Mouse (Mus musculus): ENCODE data around the gene Olfr524. TPM values are rescaled to one million over a fixed set of nuclear protein-coding genes. Genes with fewer than 3 reads are reported as not detected.

Olfr524 gene
- polyA plus RNA-seq, 1 experiment, result not detected

- Histone ChIP-seq H3K36me3 (ENCODE audit: control insufficient read depth, insufficient read depth, low read length) (no peaks in the 10 kb centered on the region), H3K27me3 (replicated peaks; ENCODE audit: control insufficient read depth, insufficient read depth, low read length) (no peaks in the 10 kb centered on the region), H3K4me3 (ENCODE audit: insufficient read depth, low read depth, low read length) (no peak overlapping the region), H3K27ac (ENCODE audit: insufficient read depth, low read depth, low read length) (no peak overlapping the region; the same call in 1 of the 2 replicates), H3K4me1 (ENCODE audit: control insufficient read depth, insufficient read depth, low read length) (no peaks in the 10 kb centered on the region; the same call in 1 of the 2 replicates)
- 48% methylated on average over 18 of the region's 18 CpGs for WGBS
- peak; percentile 87 for DNase-seq
- TF ChIP-seq POLR2A (IDR thresholded peaks at IDR 0.05; ENCODE audit: low read depth, low read length), result no peak
- TF ChIP-seq CTCF (conservative IDR thresholded peaks at IDR 0.05; ENCODE audit: insufficient read depth, insufficient read length, low read depth, low read length), result peak; percentile 91
These were observed 18.8 kb downstream of the Olfr524 start for GRCm38 (mm10) chr7:140186646-140187620.

- no peak for TF ChIP-seq POLR2A (IDR thresholded peaks at IDR 0.05; ENCODE audit: low read depth, low read length)
- no peak for TF ChIP-seq CTCF (conservative IDR thresholded peaks at IDR 0.05; ENCODE audit: insufficient read depth, insufficient read length, low read depth, low read length)
- Histone ChIP-seq H3K27ac (ENCODE audit: insufficient read depth, low read depth, low read length) (no peak overlapping the region), H3K4me1 (ENCODE audit: control insufficient read depth, insufficient read depth, low read length) (no peaks in the 10 kb centered on the region; the same call in 1 of the 2 replicates), H3K4me3 (ENCODE audit: insufficient read depth, low read depth, low read length) (no peak overlapping the region), H3K27me3 (replicated peaks; ENCODE audit: control insufficient read depth, insufficient read depth, low read length) (no peaks in the 10 kb centered on the region), H3K36me3 (ENCODE audit: control insufficient read depth, insufficient read depth, low read length) (no peaks in the 10 kb centered on the region)
- 72% methylated on average over 4 of the region's 4 CpGs for WGBS
- peak; percentile 56 for DNase-seq
These were observed 21.6 kb downstream of the Olfr524 start for GRCm38 (mm10) chr7:140184206-140184605.

GRCm38 (mm10) chr7:140180692-140181091, 25.1 kb downstream of the Olfr524 start:
- TF ChIP-seq POLR2A (IDR thresholded peaks at IDR 0.05; ENCODE audit: low read depth, low read length) (no peak), CTCF (conservative IDR thresholded peaks at IDR 0.05; ENCODE audit: insufficient read depth, insufficient read length, low read depth, low read length) (no peak)
- Histone ChIP-seq H3K27ac (ENCODE audit: insufficient read depth, low read depth, low read length) (no peak overlapping the region), H3K4me1 (ENCODE audit: control insufficient read depth, insufficient read depth, low read length) (no peaks in the 10 kb centered on the region; the same call in 1 of the 2 replicates), H3K36me3 (ENCODE audit: control insufficient read depth, insufficient read depth, low read length) (no peaks in the 10 kb centered on the region), H3K4me3 (ENCODE audit: insufficient read depth, low read depth, low read length) (no peak overlapping the region), H3K27me3 (replicated peaks; ENCODE audit: control insufficient read depth, insufficient read depth, low read length) (no peaks in the 10 kb centered on the region)
- DNase-seq, result no peak
- WGBS, result 78% methylated on average over 2 of the region's 2 CpGs

- peak; percentile 94 for DNase-seq
- 35% methylated on average over 2 of the region's 2 CpGs for WGBS
- no peak for TF ChIP-seq CTCF (conservative IDR thresholded peaks at IDR 0.05; ENCODE audit: insufficient read depth, insufficient read length, low read depth, low read length)
- no peak for TF ChIP-seq POLR2A (IDR thresholded peaks at IDR 0.05; ENCODE audit: low read depth, low read length)
These were observed 26.6 kb downstream of the Olfr524 start for GRCm38 (mm10) chr7:140179176-140179575.

GRCm38 (mm10) chr7:140172936-140173335, 32.8 kb downstream of the Olfr524 start, which contains the start of gene Olfr523:
Gene Olfr523 (plus strand): TSS chr7:140173217.
- TF ChIP-seq POLR2A (IDR thresholded peaks at IDR 0.05; ENCODE audit: low read depth, low read length) (no peak), CTCF (conservative IDR thresholded peaks at IDR 0.05; ENCODE audit: insufficient read depth, insufficient read length, low read depth, low read length) (no peak)
- DNase-seq, result no peak
- WGBS, result 21% methylated on average over 1 of the region's 1 CpGs
- Histone ChIP-seq H3K27me3 (replicated peaks; ENCODE audit: control insufficient read depth, insufficient read depth, low read length) (no peaks in the 10 kb centered on the region), H3K27ac (ENCODE audit: insufficient read depth, low read depth, low read length) (no peak within 1 kb of the TSS), H3K4me1 (ENCODE audit: control insufficient read depth, insufficient read depth, low read length) (peaks cover 8% of the 10 kb centered on the region; the same call in 1 of the 2 replicates), H3K4me3 (ENCODE audit: insufficient read depth, low read depth, low read length) (no peak within 1 kb of the TSS), H3K36me3 (ENCODE audit: control insufficient read depth, insufficient read depth, low read length) (no peaks in the 10 kb centered on the region)

More at GRCm38 (mm10) chr7:140179176-140179575, 26.6 kb downstream of the Olfr524 start:
- H3K36me3 ChIP-seq (ENCODE audit: control insufficient read depth, insufficient read depth, low read length), result no peaks in the 10 kb centered on the region
- no peak overlapping the region for H3K27ac ChIP-seq (ENCODE audit: insufficient read depth, low read depth, low read length)
- H3K4me3 ChIP-seq (ENCODE audit: insufficient read depth, low read depth, low read length), result no peak overlapping the region
- no peaks in the 10 kb centered on the region; the same call in 1 of the 2 replicates for H3K4me1 ChIP-seq (ENCODE audit: control insufficient read depth, insufficient read depth, low read length)
- no peaks in the 10 kb centered on the region for H3K27me3 ChIP-seq (replicated peaks; ENCODE audit: control insufficient read depth, insufficient read depth, low read length)

- no peak overlapping the region; the same call in 1 of the 2 replicates for H3K27ac ChIP-seq (ENCODE audit: insufficient read depth, low read depth, low read length)
- H3K4me3 ChIP-seq (ENCODE audit: insufficient read depth, low read depth, low read length), result no peak overlapping the region
- peak; percentile 81 for DNase-seq
- TF ChIP-seq CTCF (conservative IDR thresholded peaks at IDR 0.05; ENCODE audit: insufficient read depth, insufficient read length, low read depth, low read length), result no peak
- no peak for TF ChIP-seq POLR2A (IDR thresholded peaks at IDR 0.05; ENCODE audit: low read depth, low read length)
- no peaks in the 10 kb centered on the region for H3K27me3 ChIP-seq (replicated peaks; ENCODE audit: control insufficient read depth, insufficient read depth, low read length)
- no peaks in the 10 kb centered on the region for H3K36me3 ChIP-seq (ENCODE audit: control insufficient read depth, insufficient read depth, low read length)
- H3K4me1 ChIP-seq (ENCODE audit: control insufficient read depth, insufficient read depth, low read length), result peaks cover 8% of the 10 kb centered on the region; the same call in 1 of the 2 replicates
- WGBS, result 70% methylated on average over 3 of the region's 3 CpGs
These were observed 34.9 kb downstream of the Olfr524 start for GRCm38 (mm10) chr7:140170863-140171262.

GRCm38 (mm10) chr7:140169386-140169785, 36.4 kb downstream of the Olfr524 start:
- no peaks in the 10 kb centered on the region for H3K27me3 ChIP-seq (replicated peaks; ENCODE audit: control insufficient read depth, insufficient read depth, low read length)
- no peak overlapping the region for H3K27ac ChIP-seq (ENCODE audit: insufficient read depth, low read depth, low read length)
- DNase-seq, result peak; percentile 73
- H3K36me3 ChIP-seq (ENCODE audit: control insufficient read depth, insufficient read depth, low read length), result no peaks in the 10 kb centered on the region
- H3K4me1 ChIP-seq (ENCODE audit: control insufficient read depth, insufficient read depth, low read length), result peaks cover 8% of the 10 kb centered on the region; the same call in 1 of the 2 replicates
- H3K4me3 ChIP-seq (ENCODE audit: insufficient read depth, low read depth, low read length), result no peak overlapping the region
- no peak for TF ChIP-seq CTCF (conservative IDR thresholded peaks at IDR 0.05; ENCODE audit: insufficient read depth, insufficient read length, low read depth, low read length)
- TF ChIP-seq POLR2A (IDR thresholded peaks at IDR 0.05; ENCODE audit: low read depth, low read length), result no peak
- WGBS, result 43% methylated on average over 4 of the region's 4 CpGs

All from kidney, adult 2 months (tissue).